Mouse (Mus musculus) heart, adult 18-20 months (tissue): Measurements from ENCODE around the gene Creg2. TPM values are rescaled to one million over a fixed set of nuclear protein-coding genes. Genes with fewer than 3 reads are reported as not detected.
"Not testable (repeated sequence)": the region's sequence is repeated elsewhere in the genome, so short reads cannot be mapped to it uniquely, and the experiment has no call there.

Experiments used
- DNase-seq, 2 experiments: peaks; one replicate each; pipeline ENCODE4 v3.0.0; 2021 to 2022; ENCODE audit warnings: mixed read lengths in 1 of 2
- total RNA-seq, 2 experiments: library from RNA; stranded (reverse); gene quantifications; 2 replicates each; pipeline ENCODE4 v1.2.3; 2021

The Creg2 gene
- total RNA-seq, 2 experiments from 2014 or later: 0.05 TPM; not detected in 1

DNA sequence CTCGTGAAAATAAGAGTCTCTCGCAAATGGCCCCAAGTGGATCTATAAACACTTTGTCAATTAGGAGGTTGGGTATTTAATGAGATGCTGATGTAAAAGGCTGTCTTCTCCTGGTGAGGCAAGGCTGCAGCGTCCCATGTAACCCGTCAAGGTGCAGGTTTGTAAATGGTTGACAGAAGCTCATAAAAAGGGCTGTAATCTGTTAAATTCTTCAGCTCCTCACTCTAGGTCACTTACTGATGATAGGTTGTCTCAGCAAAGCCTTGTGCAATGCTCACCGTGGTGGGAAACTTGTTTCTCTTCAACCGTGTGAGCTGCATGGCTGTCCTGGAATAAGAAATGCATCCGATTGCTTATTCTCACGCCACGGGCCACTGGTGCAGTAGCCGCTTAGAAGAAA, 57.4 kb downstream of the Creg2 start:
- DNase-seq: no peak

DNA sequence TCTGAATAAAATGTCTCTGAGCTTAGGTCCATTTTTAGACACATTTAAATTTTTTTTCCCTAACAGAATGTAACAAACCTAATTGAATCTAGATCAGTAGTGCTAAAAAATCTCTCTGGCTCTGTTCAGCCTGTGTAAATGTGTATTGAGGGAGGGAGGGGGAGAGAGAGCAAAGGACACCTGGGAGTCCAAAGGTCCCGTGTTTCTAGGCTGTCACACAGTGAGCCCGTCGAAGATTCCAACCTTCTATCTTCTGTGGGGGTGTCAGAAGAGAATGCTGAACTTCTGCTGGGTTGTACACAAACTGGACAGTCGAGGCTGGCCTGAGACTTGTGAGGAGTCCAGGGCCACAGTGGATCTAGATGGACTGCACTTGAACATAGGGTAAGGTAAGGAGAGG, 59.2 kb downstream of the Creg2 start:
- no peak for DNase-seq

DNA sequence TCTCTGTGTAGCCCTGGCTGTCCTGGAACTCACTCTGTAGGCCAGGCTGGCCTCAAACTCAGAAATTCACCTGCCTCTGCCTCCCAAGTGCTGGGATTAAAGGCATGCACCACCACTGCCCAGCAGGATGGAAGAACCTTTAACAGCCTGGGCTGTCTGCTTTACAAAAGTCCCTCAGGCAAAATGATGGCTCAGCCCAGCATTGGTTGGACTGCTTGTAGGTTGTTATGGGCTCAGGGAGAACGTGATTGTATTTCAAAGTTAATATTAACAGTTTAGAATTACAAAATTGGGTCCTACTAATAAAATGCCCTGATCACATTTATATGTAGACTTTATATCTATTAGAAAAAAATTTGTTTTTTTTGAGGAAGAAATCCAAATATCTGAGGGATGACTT, 59.7 kb downstream of the Creg2 start:
- not testable (repeated sequence) for DNase-seq

DNA sequence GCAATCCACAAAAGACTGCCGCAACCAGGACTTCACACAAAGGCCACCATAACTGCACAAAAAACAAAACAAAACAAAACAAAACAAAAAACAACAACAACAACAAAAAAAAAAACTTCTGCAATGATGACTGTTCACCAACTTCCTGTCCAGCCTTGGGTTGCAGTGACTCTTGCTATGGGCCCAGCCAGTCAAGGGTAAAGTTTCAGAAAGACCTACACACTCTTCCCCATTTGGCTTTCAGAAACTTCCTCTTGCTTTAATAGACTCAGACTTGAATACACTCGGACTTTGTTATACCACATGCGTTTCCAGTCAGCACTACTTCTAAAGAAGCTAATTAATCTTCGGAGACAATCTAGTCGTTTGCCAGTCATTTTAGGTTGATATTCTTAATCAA, 61.1 kb downstream of the Creg2 start:
- DNase-seq: no peak

DNA sequence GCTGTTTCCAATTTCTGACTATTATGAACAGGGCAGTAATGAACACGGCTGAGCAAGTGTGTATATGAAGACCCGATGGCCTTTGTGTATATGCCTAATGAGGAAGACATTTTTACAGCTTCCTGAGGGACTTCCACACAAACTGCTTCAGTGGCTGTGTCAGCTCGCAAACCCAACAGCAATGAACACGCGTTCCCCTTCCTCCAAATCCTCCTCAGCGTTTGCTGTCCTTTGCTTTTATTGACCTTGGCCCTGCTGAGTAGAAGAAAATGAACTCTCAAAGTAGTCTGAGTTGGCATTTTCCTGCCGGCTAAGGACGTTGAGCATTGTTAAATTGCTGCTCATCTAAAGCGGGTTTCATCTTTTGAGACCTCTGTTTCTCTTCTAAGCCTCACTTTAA, 65.9 kb downstream of the Creg2 start:
- no peak for DNase-seq

DNA sequence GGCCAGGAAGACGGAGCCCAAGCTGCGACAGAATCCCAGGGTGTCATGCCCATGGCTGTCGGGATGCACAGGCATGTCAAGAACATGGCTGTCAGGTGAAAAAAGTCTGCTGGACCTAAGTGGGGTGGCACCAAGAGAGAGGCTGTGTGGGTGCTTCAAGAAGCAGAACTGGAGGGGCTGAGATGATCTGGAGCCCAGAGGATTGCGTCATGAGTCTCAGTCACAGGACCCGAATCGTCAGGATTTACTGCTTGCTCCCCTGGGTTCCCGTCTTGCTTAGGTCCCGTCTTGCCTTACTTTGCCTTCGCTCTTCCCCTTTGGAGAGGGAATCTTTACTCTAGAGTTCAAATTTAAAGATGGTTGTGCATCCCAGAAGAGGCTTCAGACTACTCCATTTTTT, 68.1 kb downstream of the Creg2 start:
- DNase-seq: no peak

DNA sequence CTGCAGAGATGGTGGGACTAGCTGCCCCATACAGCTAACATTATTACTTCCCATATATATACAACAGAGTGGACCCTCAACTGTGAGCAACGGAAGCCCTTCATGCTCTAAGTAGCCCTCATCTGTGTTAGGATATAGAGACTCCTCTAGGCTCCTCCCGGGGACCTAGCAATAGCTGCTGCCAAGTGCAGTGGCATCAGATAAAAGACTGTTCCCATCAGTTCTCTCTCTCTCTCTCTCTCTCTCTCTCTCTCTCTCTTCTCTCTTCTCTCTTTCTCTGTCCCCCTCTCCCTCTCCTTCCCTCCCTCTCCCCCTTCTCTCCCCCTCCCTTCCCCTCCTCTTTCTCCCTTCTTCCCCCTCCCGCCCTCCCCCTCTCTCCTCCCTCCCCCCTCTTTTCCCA, 70.1 kb downstream of the Creg2 start:
- no peak for DNase-seq

DNA sequence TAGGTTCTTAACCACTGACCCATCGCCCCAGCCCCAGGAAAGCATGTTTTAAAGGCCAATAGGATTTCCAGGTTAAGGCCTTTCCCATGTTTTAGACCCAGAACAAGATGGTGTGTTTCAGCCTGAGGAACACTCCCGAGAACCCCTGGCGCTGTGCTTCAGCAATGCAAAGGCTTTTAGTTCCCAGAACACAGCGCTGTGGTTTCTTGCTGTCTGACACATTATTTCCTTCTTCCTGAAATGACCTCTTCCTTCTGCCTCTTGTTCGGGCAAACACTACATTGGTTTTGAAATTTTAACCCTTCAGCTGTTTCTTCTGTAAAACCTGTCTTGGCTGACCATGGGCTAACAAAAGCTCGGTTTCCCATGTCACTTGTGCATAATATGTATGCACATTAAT, 72.1 kb downstream of the Creg2 start:
- DNase-seq: peak in 1 of 2 experiments; percentile 51

DNA sequence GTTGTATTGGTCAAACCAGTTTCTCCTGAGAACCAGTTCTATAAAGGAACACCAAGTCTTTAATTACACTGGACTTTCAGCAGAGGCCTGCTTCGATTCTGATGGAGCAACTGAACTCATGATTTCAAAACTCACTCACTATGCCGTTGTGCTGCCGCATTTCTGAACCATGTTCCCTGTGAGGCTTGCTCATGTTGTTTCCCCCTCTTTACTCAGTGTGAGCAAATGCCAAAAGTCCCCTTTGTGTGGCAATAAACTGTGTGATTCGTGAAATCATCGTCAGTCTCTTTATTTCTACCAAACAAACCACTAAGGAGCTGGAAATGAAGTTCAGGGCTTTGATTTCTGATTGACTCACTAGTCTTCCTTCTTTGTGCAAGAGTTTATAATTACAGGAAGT, 72.8 kb downstream of the Creg2 start:
- no peak for DNase-seq

DNA sequence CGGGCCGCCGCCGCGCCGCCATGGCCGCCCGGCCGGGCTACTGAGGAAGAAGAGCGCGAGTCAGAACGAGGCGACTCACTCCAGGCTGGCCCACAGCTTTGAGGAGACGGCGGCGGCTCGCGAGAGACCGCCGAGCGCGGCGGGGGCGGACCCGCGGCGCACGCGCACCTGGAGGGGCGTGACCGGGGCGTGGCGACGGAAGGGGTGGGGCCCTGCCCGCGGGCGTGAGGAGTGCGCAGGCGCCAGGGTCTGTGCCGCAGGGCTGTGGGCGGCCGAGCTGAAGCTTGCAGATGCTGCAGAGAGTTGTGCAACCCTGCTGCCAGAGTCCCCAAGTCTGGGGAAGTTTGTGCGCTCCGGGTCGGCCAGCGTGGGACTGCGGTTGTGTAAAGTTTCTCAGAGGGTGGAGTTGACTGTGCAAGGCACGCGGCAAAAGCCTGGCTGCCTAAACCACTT, 74.0 kb downstream of the Creg2 start, which contains the start of gene Rnf149:
Rnf149 (minus strand) TSS at position 153 of the 453 bp plus-strand sequence.
- DNase-seq: peak; percentile 96 to 97

DNA sequence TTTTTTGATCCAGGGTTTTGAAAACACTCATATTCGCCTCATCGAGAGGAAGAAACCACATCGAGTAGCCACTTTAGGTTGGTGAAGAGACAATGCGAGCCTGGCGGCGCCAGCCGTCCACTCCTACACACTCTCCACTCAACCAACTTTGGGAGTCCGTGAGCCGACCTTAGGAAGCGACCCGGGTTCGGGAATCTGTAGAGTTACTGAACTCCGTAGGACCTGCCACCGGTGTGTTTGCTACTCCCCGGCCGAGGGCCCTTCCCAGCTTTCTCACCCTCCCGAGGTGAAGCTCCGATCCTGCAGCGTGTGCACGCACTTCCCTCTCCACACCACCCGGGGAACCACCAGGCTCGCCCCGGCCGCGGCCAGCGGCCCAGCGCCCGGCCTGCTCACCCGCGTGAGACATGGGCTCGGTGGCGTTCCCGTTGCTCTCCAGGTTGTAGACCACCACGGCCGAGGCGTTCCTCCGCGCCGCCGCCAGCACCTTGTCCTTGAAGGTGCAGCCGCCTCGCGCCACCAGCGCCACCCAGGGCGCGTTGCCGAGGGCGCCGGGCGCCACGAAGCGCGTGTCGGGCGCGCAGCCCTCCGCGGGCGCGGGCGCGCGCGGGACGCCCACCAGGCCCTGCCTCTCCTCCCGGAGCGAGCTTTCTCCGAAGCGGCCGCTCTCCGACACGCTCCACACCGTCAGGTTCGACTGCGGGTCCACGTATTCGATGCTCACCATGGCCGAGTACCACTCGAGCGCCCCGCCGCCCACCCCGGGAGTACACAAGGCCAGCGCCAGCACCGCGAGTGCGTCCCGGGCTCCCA, 74.6 kb downstream of the Creg2 start:
- peak in 1 of 2 experiments; percentile 75 for DNase-seq

DNA sequence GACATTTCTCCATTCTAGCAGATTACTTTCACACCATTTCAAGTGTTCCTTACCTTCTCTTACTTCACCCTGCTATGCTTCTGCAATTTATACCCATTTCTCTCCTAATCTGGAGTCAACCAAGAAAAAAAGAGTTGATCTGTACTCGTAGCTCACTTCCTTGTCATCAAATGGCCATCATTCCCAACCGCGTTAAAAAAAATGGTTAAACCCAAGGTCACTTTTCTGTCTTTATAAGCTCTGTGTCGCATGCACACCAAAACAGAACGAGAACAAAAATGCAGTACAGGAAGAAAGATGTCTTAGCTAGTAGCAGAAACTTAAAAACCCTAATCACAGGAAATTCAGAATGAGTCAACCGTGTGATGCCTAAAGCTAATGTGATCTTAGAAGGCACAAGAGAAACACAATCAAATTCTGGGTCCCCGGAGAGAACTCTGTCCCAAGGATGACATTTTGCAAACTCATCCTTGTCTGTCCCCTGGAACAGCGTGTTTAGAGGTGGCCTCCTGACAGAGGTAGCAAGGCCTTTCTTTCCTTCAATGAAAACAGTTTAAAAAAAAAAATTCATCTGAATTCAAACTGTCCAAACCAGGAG, 75.4 kb downstream of the Creg2 start:
- peak in 1 of 2 experiments; percentile 13 for DNase-seq

DNA sequence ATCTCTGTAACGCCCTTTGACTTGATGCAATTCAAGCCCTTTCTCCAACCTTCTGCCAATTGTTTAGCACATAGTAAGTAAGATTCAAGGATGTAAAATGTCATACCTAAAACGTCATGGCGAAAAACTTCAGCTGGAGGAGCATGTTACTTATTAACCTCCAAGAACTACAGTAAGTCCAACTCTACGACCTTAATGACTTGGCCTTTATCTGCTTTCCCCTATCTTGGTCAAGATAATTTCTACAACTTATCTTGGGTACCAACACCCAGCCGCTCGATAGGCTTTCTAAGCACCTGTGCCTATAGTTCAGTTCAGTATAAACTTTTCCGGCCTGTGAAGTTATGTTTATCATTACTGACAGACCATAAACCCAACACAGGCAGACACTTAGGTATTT, 77.4 kb downstream of the Creg2 start:
- DNase-seq: no peak

DNA sequence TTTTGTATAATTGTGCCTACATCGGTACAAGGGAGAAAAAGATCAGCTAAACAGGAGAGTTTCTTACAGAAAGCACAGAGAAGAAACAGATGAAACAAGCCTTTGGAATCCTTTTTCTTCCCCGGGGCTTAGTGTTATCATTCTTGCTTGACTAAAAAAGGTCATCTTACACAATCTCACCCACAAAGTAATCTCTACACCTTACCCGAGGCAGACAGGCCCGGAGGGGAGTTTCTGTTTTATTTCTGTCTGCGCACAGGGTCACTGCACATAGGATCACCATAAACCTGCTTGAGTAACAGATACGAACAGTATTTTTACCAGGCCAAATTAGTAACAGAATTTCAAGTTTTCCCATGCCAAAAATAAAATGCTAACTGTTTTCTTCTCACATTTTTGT, 79.6 kb downstream of the Creg2 start:
- DNase-seq: no peak

Other genes starting within 250 kb of the Creg2 start
- gene Tbc1d8, start 172.7 kb downstream of the Creg2 start, total RNA-seq: 1 to 10 TPM; 4.6 to 6.3 TPM
- 10 to 100 TPM; 12.8 to 14.2 TPM for gene Cnot11, start 116.5 kb downstream of the Creg2 start, total RNA-seq
- gene Rnf149, start 74.1 kb downstream of the Creg2 start, total RNA-seq: 10 to 100 TPM in 1 of 2 experiments, 1 to 10 TPM in 1; 8.6 to 10.8 TPM
- under 1 TPM; 0.20 to 0.31 TPM for gene Rfx8, start 69.5 kb upstream of the Creg2 start, total RNA-seq
- 10 to 100 TPM in 1 of 2 experiments, 1 to 10 TPM in 1; 7.6 to 11.1 TPM for gene Gm3646, start 153.9 kb upstream of the Creg2 start, total RNA-seq
- gene Map4k4, start 249.4 kb upstream of the Creg2 start, total RNA-seq: 100 to 1,000 TPM; 108 to 109 TPM